Comparison of ENCODE assay signal across 17 mouse cellular contexts in the genomic region with DNA sequence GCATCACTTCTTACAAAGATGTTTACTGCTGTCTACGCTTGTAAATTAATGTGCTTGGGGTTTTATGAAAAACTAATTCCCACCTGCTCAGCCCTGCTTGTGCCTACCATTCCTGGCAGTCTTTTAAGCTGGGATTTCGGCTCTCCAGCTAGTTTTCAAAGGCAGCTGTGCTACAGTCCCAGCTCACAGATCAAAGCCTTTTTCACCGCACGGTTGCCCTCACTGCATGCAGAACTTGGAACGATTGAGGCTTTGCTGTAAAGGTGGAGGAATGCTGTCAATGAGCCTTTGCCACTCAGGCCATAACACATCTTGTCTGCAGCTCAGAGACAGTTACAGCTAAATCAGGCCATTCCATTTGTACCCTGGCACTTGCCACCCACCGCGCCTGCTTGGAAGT. TPM values are rescaled to one million over a fixed set of nuclear protein-coding genes. Genes with fewer than 3 reads are reported as not detected.
A peak's percentile ranks its signal among the peaks of the same experiment; 100 is the strongest.
DNase-seq lines count a peak whose midpoint lies in the region; ATAC-seq and TF ChIP-seq lines count a peak whose summit lies in the region.
"Had no signal": no experiment of that assay in that cellular context is flagged by ENCODE, and none has a peak within 500 bp of the region (broad histone marks: within the 10 kb centered on the region; RNA-seq: fewer than 3 reads in every experiment).

No protein-coding gene starts in this region.

- 18% methylated on average over 7 of the region's 7 CpGs for WGBS in kidney, postnatal 0 days
- WGBS in heart, embryonic 12.5 days = 72% methylated on average over 7 of the region's 7 CpGs

- no peak overlapping the region for H3K4me3 ChIP-seq in kidney, postnatal 0 days (replicated peaks; ENCODE audit: low read depth, low read length)
- no peak overlapping the region for H3K4me3 ChIP-seq in G1E (ENCODE audit: low read depth, low read length)
- H3K4me3 ChIP-seq in heart, embryonic 12.5 days = no peak overlapping the region
- H3K4me3 ChIP-seq: embryonic facial prominence, embryonic 10.5 days; liver, embryonic 12.5 days had no signal

- H3K27me3 ChIP-seq in kidney, postnatal 0 days (ENCODE audit: insufficient read depth, low read length) = no peaks in the 10 kb centered on the region
- H3K27me3 ChIP-seq in G1E (ENCODE audit: insufficient read depth, low read length) = no peaks in the 10 kb centered on the region
- no peaks in the 10 kb centered on the region for H3K27me3 ChIP-seq in heart, embryonic 12.5 days (replicated peaks)
- H3K27me3 ChIP-seq: liver, embryonic 12.5 days had no signal

- H3K4me1 ChIP-seq in kidney, postnatal 0 days (replicated peaks; ENCODE audit: insufficient read depth, low read length) = no peaks in the 10 kb centered on the region
- H3K4me1 ChIP-seq in G1E (ENCODE audit: insufficient read depth, low read depth, low read length) = no peaks in the 10 kb centered on the region
- H3K4me1 ChIP-seq in heart, embryonic 12.5 days (replicated peaks) = no peaks in the 10 kb centered on the region
- H3K4me1 ChIP-seq: embryonic facial prominence, embryonic 10.5 days; liver, embryonic 12.5 days had no signal

- H3K9ac ChIP-seq in kidney, postnatal 0 days (ENCODE audit: low read depth, low read length) = no peak overlapping the region
- H3K9ac ChIP-seq in heart, embryonic 12.5 days = no peak overlapping the region
- H3K9ac ChIP-seq: liver, embryonic 12.5 days had no signal

- DNase-seq in kidney, postnatal 0 days (ENCODE audit: low spot score) = peak; percentile 44
- DNase-seq in kidney, adult 9 months = no peak
- DNase-seq in A20 (ENCODE audit: low read depth, low spot score) = peak; percentile 32
- DNase-seq in G1E (ENCODE audit: low spot score) = no peak
- DNase-seq in kidney, postnatal 4 days = peak; percentile 22 to 47
- DNase-seq in thymus, postnatal 25 days = no peak
- DNase-seq in T-cell, adult 2 months (ENCODE audit: low spot score) = no peak
- DNase-seq: adrenal gland, postnatal 10 days; cerebellum, adult 11 months; gastrocnemius, postnatal 10 days; heart, postnatal 4 days; lung, postnatal 10 days; thymus, adult 18-20 months had no signal

- TF ChIP-seq CTCF in kidney, postnatal 0 days (IDR thresholded peaks at IDR 0.05; ENCODE audit: low read depth) = no peak
- no peak for TF ChIP-seq CTCF in G1E (IDR thresholded peaks at IDR 0.05; ENCODE audit: low read depth, low read length)

- peak; percentile 43; the same call in 1 of the 2 replicates for ATAC-seq in kidney, postnatal 0 days (replicated peaks; ENCODE audit: low FRiP score, low read depth)
- peak; percentile 28; the same call in 1 of the 2 replicates for ATAC-seq in G1E (ENCODE audit: extremely low read depth, insufficient number of reproducible peaks, low FRiP score, poor library complexity, severe bottlenecking)
- ATAC-seq in heart, embryonic 12.5 days (ENCODE audit: insufficient number of reproducible peaks, low FRiP score) = no peak
- ATAC-seq: intestine, postnatal 0 days; liver, embryonic 12.5 days had no signal

- no peak overlapping the region for H3K4me2 ChIP-seq in kidney, postnatal 0 days (ENCODE audit: low read length)
- no peak overlapping the region for H3K4me2 ChIP-seq in heart, embryonic 12.5 days
- H3K4me2 ChIP-seq: liver, embryonic 12.5 days had no signal

- no peaks in the 10 kb centered on the region for H3K9me3 ChIP-seq in kidney, postnatal 0 days (replicated peaks; ENCODE audit: low read length)
- H3K9me3 ChIP-seq in G1E (replicated peaks) = peaks cover 8% of the 10 kb centered on the region; the same call in 1 of the 2 replicates
- H3K9me3 ChIP-seq in heart, embryonic 12.5 days (replicated peaks) = no peaks in the 10 kb centered on the region
- H3K9me3 ChIP-seq: embryonic facial prominence, embryonic 10.5 days had no signal

- H3K27ac ChIP-seq in kidney, postnatal 0 days = no peak overlapping the region
- no peak overlapping the region for H3K27ac ChIP-seq in heart, embryonic 12.5 days (ENCODE audit: poor library complexity, severe bottlenecking)
- H3K27ac ChIP-seq: embryonic facial prominence, embryonic 10.5 days; liver, embryonic 12.5 days had no signal

- no peaks in the 10 kb centered on the region for H3K36me3 ChIP-seq in kidney, postnatal 0 days (ENCODE audit: insufficient read depth, low read length)
- no peaks in the 10 kb centered on the region for H3K36me3 ChIP-seq in G1E (replicated peaks)
- no peaks in the 10 kb centered on the region for H3K36me3 ChIP-seq in heart, embryonic 12.5 days
- H3K36me3 ChIP-seq: embryonic facial prominence, embryonic 10.5 days; liver, embryonic 12.5 days had no signal

RNA-seq across cellular contexts. Expression of gene Gabra2, which starts 37.6 kb away (rescaled TPM):
- polyA plus RNA-seq in kidney, postnatal 0 days (2015; fragmentation: Nextera tagmentation; extraction: Ambion mirVana) = 1.0 and 1.2 TPM in 2 replicates
- not detected in 2 replicates for total RNA-seq in G1E (2014; fragmentation: Nextera tagmentation)
- total RNA-seq in G1E (2017) = under 0.01 TPM in 1 of 2 replicates, not detected in the other
- polyA plus RNA-seq in G1E (2012) = not detected in 2 replicates
- polyA plus RNA-seq in heart, embryonic 12.5 days (2016; fragmentation: Nextera tagmentation; extraction: Ambion mirVana) = 0.56 and 1.2 TPM in 2 replicates
- total RNA-seq: heart, postnatal 4 days had no signal

Comparison
In these comparisons a context has a peak if more than half of its experiments do, and no peak if none do; other contexts are left out.
1. DNase-seq: peak in kidney, postnatal 0 days (single experiment), A20 (single experiment) and kidney, postnatal 4 days (2 of 2); none in kidney, adult 9 months (single experiment), G1E (single experiment), thymus, postnatal 25 days (single experiment) and T-cell, adult 2 months (single experiment).